Mouse (Mus musculus) liver, postnatal 0 days (tissue): ENCODE measurements at regions not wholly inside any gene's neighbourhood (a gene's known extent, or its start where the extent isn't known, plus 50 kb on each side); places are given as distances from the start of the nearest gene placed in this dataset.

Source experiments
- CTCF ChIP-seq: sonication (generic); IDR thresholded peaks from 2 replicates; pipeline ENCODE4 v1.5.1; 2016; ENCODE audit warnings: antibody characterized with exemption, low read depth
- EP300 ChIP-seq: IDR thresholded peaks from 2 replicates; pipeline ENCODE4 v1.6.1; 2016; ENCODE audit warnings: antibody characterized with exemption, low read depth, mild to moderate bottlenecking

GRCm38 (mm10) chr9:30552721-30553120, 125.8 kb downstream of the Snx19 start:
- TF ChIP-seq CTCF, result no peak
- no peak for TF ChIP-seq EP300
